Mouse (Mus musculus) duodenum, adult 2 months (tissue): ENCODE data around the gene Olfr993. TPM values are rescaled to one million over a fixed set of nuclear protein-coding genes. Genes with fewer than 3 reads are reported as not detected.

Source experiments
- polyA plus RNA-seq: library from polyadenylated mRNA; depleted of rRNA; stranded (reverse); fragments of >200 nt; gene quantifications from 2 replicates; pipeline ENCODE4 v1.2.3, GENCODE M21; 2012; ENCODE audit warnings: low replicate concordance; rRNA removed

Gene Olfr993
- polyA plus RNA-seq: not detected in 2 replicates

GRCm38 (mm10) chr2:85414777-85415176 lies at the start of gene Olfr993:
TSS of gene Olfr993 (minus strand) at chr2:85414877.

GRCm38 (mm10) chr2:85443539-85443938 lies 28.9 kb upstream of the Olfr993 start, which contains the start of gene Olfr995:
TSS of gene Olfr995 (minus strand) at chr2:85443639.

GRCm38 (mm10) chr2:85436351-85436750 lies 21.7 kb upstream of the Olfr993 start, which contains the start of gene Olfr994:
TSS of gene Olfr994 (minus strand) at chr2:85436451.

GRCm38 (mm10) chr2:85409369-85409768 lies 5.3 kb downstream of the Olfr993 start, which contains the start of gene Olfr992:
TSS of gene Olfr992 (minus strand) at chr2:85409469.

Other genes starting within 250 kb of the Olfr993 start
- gene Lrrc55, start 217.7 kb downstream of the Olfr993 start, polyA plus RNA-seq: 0.27 and 0.79 TPM in 2 replicates
- not detected in 2 replicates for gene Olfr987, start 75.6 kb downstream of the Olfr993 start, polyA plus RNA-seq
- gene Olfr988, start 51.6 kb downstream of the Olfr993 start, polyA plus RNA-seq: not detected in 2 replicates
- gene Olfr992, start 5.4 kb downstream of the Olfr993 start, polyA plus RNA-seq: not detected in 2 replicates
- not detected in 2 replicates for gene Olfr994, start 21.6 kb upstream of the Olfr993 start, polyA plus RNA-seq
- not detected in 2 replicates for gene Olfr995, start 28.8 kb upstream of the Olfr993 start, polyA plus RNA-seq
- gene 4833423E24Rik, start 104.1 kb upstream of the Olfr993 start, polyA plus RNA-seq: not detected in 2 replicates
- not detected in 2 replicates for gene Olfr996, start 164.3 kb upstream of the Olfr993 start, polyA plus RNA-seq
- gene Olfr998, start 174.1 kb upstream of the Olfr993 start, polyA plus RNA-seq: not detected in 2 replicates
- gene Olfr1000, start 197.0 kb upstream of the Olfr993 start, polyA plus RNA-seq: not detected in 2 replicates
- not detected in 2 replicates for gene Olfr1002, start 235.8 kb upstream of the Olfr993 start, polyA plus RNA-seq
- gene Olfr154, start 249.6 kb upstream of the Olfr993 start, polyA plus RNA-seq: not detected in 2 replicates